Mouse (Mus musculus) adipocyte (in vitro differentiated cells): ENCODE data around the gene Chrm4.

Source experiments
- DNase-seq: peaks from one replicate; pipeline ENCODE4 v3.0.0-alpha.2; 2016; ENCODE audit warnings: low spot score

The Chrm4 gene

GRCm38 (mm10) chr2:91922586-91923414 lies 4.2 kb upstream of the Chrm4 start:
- DNase-seq = no peak

DNA sequence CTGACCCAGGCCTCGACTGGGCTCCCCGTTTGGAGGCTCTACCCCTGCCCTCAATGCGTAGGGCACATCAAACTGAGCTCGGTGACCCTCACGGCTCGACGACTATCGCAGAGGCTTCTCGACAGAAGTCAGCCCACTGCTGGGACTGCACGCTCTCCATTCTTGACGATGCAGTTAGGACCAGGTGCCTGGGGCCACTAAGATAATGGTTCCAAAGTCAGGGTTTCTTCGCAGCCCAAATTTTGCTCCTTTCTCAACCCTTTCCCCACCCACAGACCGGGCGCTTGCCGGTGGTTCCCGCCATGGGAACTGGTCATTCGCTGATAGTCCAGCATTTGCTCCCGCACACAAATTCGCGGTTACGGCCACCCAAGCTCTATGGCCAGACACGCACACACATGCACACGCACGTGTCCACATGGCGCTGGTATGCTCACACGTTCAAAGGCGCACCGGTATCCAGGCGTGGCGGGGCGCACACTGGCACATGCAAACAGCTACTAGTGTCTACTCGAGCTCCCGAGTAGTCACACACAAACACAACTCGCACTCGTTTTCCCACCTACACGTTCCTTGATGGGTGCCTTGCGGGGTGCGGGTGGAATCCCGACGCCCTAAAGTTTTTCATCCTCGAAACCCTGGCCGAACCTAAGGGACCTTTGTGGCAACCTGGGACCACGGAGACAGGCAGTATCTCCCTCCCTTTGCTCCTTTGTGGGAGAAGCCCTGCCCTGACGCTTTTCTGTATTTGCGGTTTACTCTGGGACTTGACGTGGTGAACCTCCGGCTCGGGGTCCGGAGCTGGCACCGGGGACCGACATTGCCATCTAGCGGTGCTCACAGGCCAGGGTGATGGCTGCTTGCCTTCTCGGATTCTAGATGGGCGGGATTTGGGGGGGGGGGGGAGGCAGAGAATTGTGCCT lies 3.4 kb upstream of the Chrm4 start:
- DNase-seq = peak; percentile 67

DNA sequence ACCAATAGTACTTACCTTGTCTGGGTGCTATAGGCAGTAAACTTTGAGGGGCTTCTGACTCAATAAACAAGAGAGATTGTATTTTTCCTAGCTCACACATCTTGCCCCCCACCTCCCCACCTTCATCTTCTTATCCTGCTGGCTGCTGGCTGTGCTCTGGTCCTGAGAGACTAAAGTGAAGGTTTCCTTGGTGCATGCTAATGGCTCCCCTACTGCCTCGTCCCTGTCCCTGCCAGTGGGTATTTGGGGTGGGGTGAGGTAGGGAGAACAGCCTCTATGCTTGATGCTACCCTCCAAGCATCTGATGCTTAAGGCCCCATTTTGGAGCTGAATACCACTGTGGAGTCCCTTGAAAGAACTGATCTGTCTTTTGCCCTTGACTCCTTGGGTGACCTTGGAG lies 2.3 kb upstream of the Chrm4 start:
- no peak for DNase-seq

- no peak for DNase-seq
These were observed 1.6 kb upstream of the Chrm4 start for GRCm38 (mm10) chr2:91925442-91925841.

DNA sequence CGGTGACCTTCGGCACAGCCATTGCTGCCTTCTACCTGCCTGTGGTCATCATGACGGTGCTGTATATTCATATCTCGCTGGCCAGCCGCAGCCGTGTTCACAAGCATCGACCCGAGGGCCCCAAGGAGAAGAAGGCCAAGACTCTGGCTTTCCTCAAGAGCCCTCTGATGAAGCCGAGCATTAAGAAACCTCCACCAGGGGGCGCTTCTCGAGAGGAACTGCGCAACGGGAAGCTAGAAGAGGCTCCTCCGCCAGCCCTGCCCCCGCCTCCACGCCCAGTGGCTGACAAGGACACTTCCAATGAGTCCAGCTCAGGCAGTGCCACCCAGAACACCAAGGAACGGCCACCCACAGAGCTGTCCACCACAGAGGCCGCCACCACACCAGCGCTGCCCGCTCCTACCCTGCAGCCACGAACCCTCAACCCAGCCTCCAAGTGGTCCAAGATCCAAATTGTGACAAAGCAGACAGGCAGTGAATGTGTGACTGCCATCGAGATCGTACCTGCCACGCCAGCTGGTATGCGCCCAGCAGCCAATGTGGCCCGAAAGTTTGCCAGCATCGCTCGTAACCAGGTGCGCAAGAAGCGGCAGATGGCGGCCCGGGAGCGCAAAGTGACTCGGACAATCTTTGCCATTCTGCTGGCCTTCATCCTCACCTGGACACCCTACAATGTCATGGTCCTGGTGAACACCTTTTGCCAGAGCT lies 931 bp downstream of the Chrm4 start:
- DNase-seq = no peak

DNA sequence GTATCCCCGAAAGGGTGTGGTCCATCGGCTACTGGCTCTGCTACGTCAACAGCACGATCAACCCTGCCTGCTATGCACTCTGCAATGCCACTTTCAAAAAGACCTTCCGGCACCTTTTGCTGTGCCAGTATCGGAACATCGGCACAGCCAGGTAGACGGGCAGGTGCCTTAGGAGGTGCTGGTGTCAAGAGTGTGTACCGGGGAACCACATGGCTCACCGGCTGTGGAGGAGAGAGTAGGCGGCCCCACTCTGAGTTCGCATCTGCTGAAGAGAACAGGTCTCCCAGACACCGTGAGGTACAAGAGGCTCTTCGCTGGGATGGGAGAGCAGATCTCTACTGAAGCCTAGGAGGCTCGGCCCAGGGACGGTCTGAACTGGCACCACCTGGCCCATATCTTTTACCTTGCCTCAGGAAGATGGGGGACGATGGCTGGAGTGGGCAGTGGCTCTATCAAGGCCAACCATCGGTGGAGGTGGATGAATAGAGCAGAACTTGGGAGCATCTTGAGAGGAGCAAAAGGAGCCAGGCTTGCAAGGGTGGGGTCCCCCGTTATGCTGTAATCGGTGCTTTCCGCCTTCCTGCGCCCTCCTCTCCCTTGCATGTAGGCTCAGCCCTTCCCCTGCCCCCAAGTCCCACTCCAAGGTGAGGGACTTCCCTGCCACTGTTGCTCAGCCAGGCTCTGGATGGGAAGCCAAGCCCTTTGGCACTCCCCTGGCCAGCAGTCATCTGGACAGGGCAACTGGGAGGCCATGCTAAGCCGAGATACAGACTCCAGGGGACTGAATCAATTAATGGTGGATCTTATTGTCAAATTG lies 1.7 kb downstream of the Chrm4 start:
- no peak for DNase-seq

DNA sequence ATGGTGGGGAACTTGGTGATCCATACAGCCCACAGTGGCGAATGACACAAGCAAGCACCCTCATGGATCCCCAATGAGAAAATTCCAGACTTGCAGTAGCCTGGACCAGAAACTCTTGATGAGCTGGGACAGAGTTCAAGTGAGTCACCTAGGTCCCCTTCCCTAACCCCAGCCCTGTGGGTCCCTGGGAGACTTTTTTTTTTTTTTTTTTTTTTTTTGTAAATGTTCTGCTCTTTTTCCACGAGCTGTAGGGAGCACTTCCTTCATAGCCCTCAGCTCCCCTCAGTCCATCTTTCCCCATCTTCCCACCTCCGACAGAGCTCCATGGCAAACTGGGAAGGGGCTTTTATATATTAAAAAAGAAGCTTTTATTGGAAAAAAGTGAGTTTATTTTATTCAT lies 2.4 kb downstream of the Chrm4 start:
- no peak for DNase-seq

- DNase-seq = peak; percentile 46
These were observed 2.9 kb downstream of the Chrm4 start for GRCm38 (mm10) chr2:91929936-91930335.

- DNase-seq = no peak
These were observed 3.8 kb downstream of the Chrm4 start for GRCm38 (mm10) chr2:91930761-91931291.

- no peak for DNase-seq
These were observed 4.5 kb downstream of the Chrm4 start for GRCm38 (mm10) chr2:91931328-91932159.

DNA sequence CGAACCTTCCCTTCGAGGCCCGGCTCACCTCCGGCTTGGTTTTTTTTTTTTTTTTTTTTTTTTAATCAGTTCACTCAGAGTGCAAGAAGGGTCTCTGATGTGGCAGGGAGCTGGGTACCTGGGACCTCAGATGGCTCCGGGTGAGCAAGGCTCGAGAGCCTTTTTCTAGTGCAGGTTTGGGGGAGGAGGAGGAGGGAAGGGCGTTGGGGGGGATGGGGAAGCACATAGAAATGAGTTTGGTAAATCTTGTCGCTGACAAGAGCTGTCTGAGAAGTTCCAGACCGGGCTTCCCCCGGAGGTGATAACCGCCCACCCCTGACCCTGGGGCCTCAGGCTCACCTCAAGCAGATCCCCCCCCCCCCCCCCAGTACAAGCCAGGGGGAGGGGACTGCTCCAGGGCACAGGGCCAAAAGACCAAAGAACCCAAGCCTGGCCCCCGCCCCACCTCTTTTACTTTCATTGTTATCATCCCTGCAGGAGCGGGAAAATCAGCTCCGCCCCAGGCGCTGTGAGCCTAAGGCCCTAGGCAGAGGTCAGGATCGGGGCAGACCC lies 5.2 kb downstream of the Chrm4 start, which contains the start of gene Mdk:
Mdk (minus strand) TSS at position 138 of the 552 bp plus-strand sequence.
- no peak for DNase-seq

DNA sequence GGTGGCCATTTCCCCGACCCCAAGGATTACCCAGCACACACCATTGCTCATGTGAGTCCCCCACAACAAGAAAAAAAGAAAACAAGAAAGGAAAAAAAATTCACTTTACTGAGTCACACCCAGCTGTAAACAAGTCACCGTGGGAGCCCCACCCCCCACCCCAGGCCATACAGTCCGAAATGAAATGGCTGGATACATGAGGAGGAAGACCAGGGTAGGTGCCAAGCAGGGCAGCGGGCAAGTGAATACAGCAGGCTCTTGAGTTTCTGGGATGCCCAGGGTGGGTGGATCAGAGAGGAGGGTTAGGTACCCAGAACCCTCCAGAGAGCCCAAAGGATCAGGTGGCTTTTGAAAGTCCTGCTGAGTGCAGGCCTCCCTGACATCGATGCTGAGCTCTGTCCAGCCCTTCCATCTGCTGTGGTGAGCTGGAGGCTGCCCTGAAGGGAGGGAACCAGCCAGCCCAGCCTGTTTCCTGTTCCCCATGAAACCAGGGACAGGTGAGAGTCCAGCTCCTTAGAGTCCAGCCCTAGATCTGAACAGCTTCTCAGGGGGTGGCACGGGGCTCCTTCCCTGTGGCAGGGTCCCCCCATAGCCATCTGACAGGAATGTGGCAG lies 5.8 kb downstream of the Chrm4 start:
- no peak for DNase-seq

DNA sequence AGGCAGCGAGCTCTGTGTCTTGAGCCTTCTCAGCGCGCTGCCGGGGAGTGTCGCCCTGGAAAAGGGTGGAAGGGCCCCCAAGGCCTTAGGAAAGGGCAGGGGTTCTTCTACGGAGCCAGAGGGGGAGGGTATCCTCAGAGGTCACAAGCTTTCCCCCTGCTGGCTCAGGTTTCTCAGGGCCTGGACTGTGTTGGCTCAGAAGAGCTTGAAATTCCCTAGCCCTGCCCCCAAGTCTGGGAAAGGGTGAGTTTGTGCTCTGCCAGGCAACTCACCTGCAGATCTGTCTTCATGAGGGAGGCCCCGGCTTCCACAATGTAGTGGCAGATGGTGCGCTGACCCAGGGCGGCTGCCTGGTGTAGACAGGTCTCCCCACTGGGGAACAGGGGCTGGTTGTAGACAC lies 6.4 kb downstream of the Chrm4 start:
- no peak for DNase-seq

DNA sequence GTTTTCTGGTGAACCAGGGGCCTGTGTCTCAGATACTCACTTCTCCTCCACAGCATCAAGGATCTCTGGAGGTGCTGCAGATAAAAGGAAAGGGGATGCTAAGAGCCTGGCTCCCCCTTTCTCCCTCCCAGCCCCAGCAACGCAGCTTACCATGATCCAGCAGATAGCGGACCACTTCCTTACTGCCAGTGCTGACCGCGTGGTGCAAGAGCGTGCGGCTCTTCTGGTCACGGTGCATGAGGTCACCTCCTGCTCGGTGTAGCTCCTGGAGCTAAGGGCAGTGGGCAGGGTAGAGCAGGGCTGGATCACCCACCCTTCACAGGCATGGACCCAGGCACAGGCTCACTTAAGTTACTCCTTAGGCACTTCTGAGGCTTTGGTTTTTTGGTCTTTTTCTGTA lies 7.0 kb downstream of the Chrm4 start:
- no peak for DNase-seq

GRCm38 (mm10) chr2:91934826-91935525 lies 7.9 kb downstream of the Chrm4 start:
- DNase-seq = no peak

DNA sequence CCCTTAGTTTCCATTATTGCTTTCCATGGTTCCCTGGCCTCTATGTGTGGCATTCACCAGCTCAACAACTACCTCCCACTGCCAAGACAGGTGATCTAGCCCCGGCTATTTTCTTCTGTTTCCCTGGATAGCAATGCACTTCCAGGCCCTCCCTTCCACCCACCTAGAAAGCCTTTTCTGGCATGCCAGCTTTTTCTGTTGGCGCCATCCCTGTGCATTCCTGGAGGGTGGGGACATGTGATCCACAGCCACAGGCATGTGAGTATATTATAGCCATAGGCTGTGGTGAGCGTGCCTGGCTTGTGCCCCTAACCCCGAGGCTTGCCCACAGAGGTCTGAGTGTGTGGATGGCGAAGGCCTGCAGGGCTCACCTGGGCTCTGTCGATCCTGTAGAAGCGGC lies 9.1 kb downstream of the Chrm4 start:
- DNase-seq = no peak

- no peak for DNase-seq
These were observed 12.4 kb downstream of the Chrm4 start for GRCm38 (mm10) chr2:91939303-91939935.

DNA sequence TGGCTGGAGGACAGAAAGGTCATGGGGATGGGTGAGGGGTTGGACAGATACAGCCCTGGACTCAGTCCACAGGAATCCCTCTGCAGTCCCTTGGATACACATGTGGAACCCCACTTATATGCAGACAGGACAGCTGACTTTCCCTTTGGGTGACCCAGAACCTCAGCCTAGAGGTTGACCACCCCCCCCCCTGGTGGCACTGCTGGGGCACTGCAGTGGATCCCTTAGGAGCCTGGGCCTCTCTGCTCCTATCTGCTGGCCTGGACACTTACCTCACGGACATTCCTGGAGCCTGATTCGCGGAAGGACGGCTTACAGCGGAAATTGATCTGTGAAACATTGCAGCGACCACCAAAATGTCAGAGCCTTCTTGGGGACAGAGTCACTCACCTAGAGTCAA lies 15.3 kb downstream of the Chrm4 start:
- no peak for DNase-seq
